Mouse (Mus musculus): ENCODE results near the gene Clstn1.
A peak's percentile ranks its signal among the peaks of the same experiment; 100 is the strongest.

Gene Clstn1

GRCm38 (mm10) chr4:149567432-149568026, 18.7 kb upstream of the Clstn1 start:
- DNase-seq (ENCODE audit: low spot score), result no peak

GRCm38 (mm10) chr4:149568622-149569021, 17.6 kb upstream of the Clstn1 start:
- no peak for DNase-seq (ENCODE audit: low spot score)

- no peak for DNase-seq (ENCODE audit: low spot score)
Measured at GRCm38 (mm10) chr4:149569781-149570497, 16.3 kb upstream of the Clstn1 start.

- DNase-seq (ENCODE audit: low spot score), result no peak
Measured at GRCm38 (mm10) chr4:149570498-149570863, 15.8 kb upstream of the Clstn1 start.

GRCm38 (mm10) chr4:149571209-149571608, 15.1 kb upstream of the Clstn1 start:
- DNase-seq (ENCODE audit: low spot score), result no peak

- peak; percentile 72 for DNase-seq (ENCODE audit: low spot score)
Measured at GRCm38 (mm10) chr4:149571651-149572149, 14.6 kb upstream of the Clstn1 start.

GRCm38 (mm10) chr4:149572446-149572845, 13.8 kb upstream of the Clstn1 start:
- DNase-seq (ENCODE audit: low spot score), result no peak

GRCm38 (mm10) chr4:149572851-149573250, 13.4 kb upstream of the Clstn1 start:
- no peak for DNase-seq (ENCODE audit: low spot score)

GRCm38 (mm10) chr4:149574391-149574821, 11.9 kb upstream of the Clstn1 start:
- no peak for DNase-seq (ENCODE audit: low spot score)

- no peak for DNase-seq (ENCODE audit: low spot score)
Measured at GRCm38 (mm10) chr4:149576061-149576460, 10.2 kb upstream of the Clstn1 start.

- DNase-seq (ENCODE audit: low spot score), result no peak
Measured at GRCm38 (mm10) chr4:149576993-149577548, 9.2 kb upstream of the Clstn1 start.

- no peak for DNase-seq (ENCODE audit: low spot score)
Measured at GRCm38 (mm10) chr4:149578085-149578681, 8.1 kb upstream of the Clstn1 start.

- DNase-seq (ENCODE audit: low spot score), result no peak
Measured at GRCm38 (mm10) chr4:149578831-149579230, 7.4 kb upstream of the Clstn1 start.

GRCm38 (mm10) chr4:149585236-149585635, 1.0 kb upstream of the Clstn1 start:
- no peak for DNase-seq (ENCODE audit: low spot score)

GRCm38 (mm10) chr4:149586783-149587595, 721 bp downstream of the Clstn1 start:
- DNase-seq (ENCODE audit: low spot score), result no peak

GRCm38 (mm10) chr4:149587596-149588168, 1.4 kb downstream of the Clstn1 start:
- no peak for DNase-seq (ENCODE audit: low spot score)

- DNase-seq (ENCODE audit: low spot score), result no peak
Measured at GRCm38 (mm10) chr4:149590200-149590599, 3.9 kb downstream of the Clstn1 start.

- no peak for DNase-seq (ENCODE audit: low spot score)
Measured at GRCm38 (mm10) chr4:149591486-149591885, 5.2 kb downstream of the Clstn1 start.

GRCm38 (mm10) chr4:149594913-149595581, 8.8 kb downstream of the Clstn1 start:
- DNase-seq (ENCODE audit: low spot score), result no peak

- no peak for DNase-seq (ENCODE audit: low spot score)
Measured at GRCm38 (mm10) chr4:149597641-149598208, 11.5 kb downstream of the Clstn1 start.

GRCm38 (mm10) chr4:149599549-149599948, 13.3 kb downstream of the Clstn1 start:
- DNase-seq (ENCODE audit: low spot score), result no peak
